Mouse (Mus musculus): Measurements from ENCODE around the gene Pmm1. TPM values are rescaled to one million over a fixed set of nuclear protein-coding genes. Genes with fewer than 3 reads are reported as not detected.

The Pmm1 gene
- total RNA-seq, 2 experiments from 2014 or later: 9.4 to 17.6 TPM

Other genes with a start within 250 kb of the Pmm1 start
- 4.6 and 7.2 TPM in 2 replicates for gene Zc3h7b, start 215.9 kb downstream of the Pmm1 start, total RNA-seq (2015; ENCODE audit: low replicate concordance)
- 1.8 and 3.6 TPM in 2 replicates for gene Zc3h7b, start 215.9 kb downstream of the Pmm1 start, total RNA-seq (2017; ENCODE audit: low replicate concordance)
- 103 and 106 TPM in 2 replicates for gene Rangap1, start 215.4 kb downstream of the Pmm1 start, total RNA-seq (2015; ENCODE audit: low replicate concordance)
- gene Rangap1, start 215.4 kb downstream of the Pmm1 start, total RNA-seq (2017; ENCODE audit: low replicate concordance): 162 and 182 TPM in 2 replicates
- 1.7 and 3.2 TPM in 2 replicates for gene Tef, start 158.5 kb downstream of the Pmm1 start, total RNA-seq (2015; ENCODE audit: low replicate concordance)
- 1.4 and 2.1 TPM in 2 replicates for gene Tef, start 158.5 kb downstream of the Pmm1 start, total RNA-seq (2017; ENCODE audit: low replicate concordance)
- 9.7 and 10.5 TPM in 2 replicates for gene Tob2, start 102.1 kb downstream of the Pmm1 start, total RNA-seq (2015; ENCODE audit: low replicate concordance)
- gene Tob2, start 102.1 kb downstream of the Pmm1 start, total RNA-seq (2017; ENCODE audit: low replicate concordance): 8.7 and 9.4 TPM in 2 replicates
- gene Phf5a, start 89.0 kb downstream of the Pmm1 start, total RNA-seq (2015; ENCODE audit: low replicate concordance): 49.0 and 58.3 TPM in 2 replicates
- 18.6 and 46.0 TPM in 2 replicates for gene Phf5a, start 89.0 kb downstream of the Pmm1 start, total RNA-seq (2017; ENCODE audit: low replicate concordance)
- 44.4 and 51.5 TPM in 2 replicates for gene Aco2, start 88.6 kb downstream of the Pmm1 start, total RNA-seq (2015; ENCODE audit: low replicate concordance)
- gene Aco2, start 88.6 kb downstream of the Pmm1 start, total RNA-seq (2017; ENCODE audit: low replicate concordance): 72.2 and 113 TPM in 2 replicates
- gene Polr3h, start 34.7 kb downstream of the Pmm1 start, total RNA-seq (2015; ENCODE audit: low replicate concordance): 1.1 and 6.7 TPM in 2 replicates
- gene Polr3h, start 34.7 kb downstream of the Pmm1 start, total RNA-seq (2017; ENCODE audit: low replicate concordance): 6.0 and 9.1 TPM in 2 replicates
- not detected in 2 replicates for gene Csdc2, start 24.2 kb downstream of the Pmm1 start, total RNA-seq (2015; ENCODE audit: low replicate concordance)
- gene Csdc2, start 24.2 kb downstream of the Pmm1 start, total RNA-seq (2017; ENCODE audit: low replicate concordance): not detected in 2 replicates
- gene 1700029P11Rik, start 19.6 kb upstream of the Pmm1 start, total RNA-seq (2015; ENCODE audit: low replicate concordance): not detected in 2 replicates
- not detected in 2 replicates for gene 1700029P11Rik, start 19.6 kb upstream of the Pmm1 start, total RNA-seq (2017; ENCODE audit: low replicate concordance)
- gene Xrcc6, start 26.9 kb upstream of the Pmm1 start, total RNA-seq (2015; ENCODE audit: low replicate concordance): 64.9 and 89.3 TPM in 2 replicates
- gene Xrcc6, start 26.9 kb upstream of the Pmm1 start, total RNA-seq (2017; ENCODE audit: low replicate concordance): 104 and 112 TPM in 2 replicates
- gene Desi1, start 72.9 kb upstream of the Pmm1 start, total RNA-seq (2015; ENCODE audit: low replicate concordance): 21.0 and 34.2 TPM in 2 replicates
- gene Desi1, start 72.9 kb upstream of the Pmm1 start, total RNA-seq (2017; ENCODE audit: low replicate concordance): 7.9 and 10.7 TPM in 2 replicates
- gene Snu13, start 86.7 kb upstream of the Pmm1 start, total RNA-seq (2015; ENCODE audit: low replicate concordance): 62.7 and 97.3 TPM in 2 replicates
- gene Snu13, start 86.7 kb upstream of the Pmm1 start, total RNA-seq (2017; ENCODE audit: low replicate concordance): 46.7 and 52.1 TPM in 2 replicates
- gene 4930407I10Rik, start 98.2 kb upstream of the Pmm1 start, total RNA-seq (2015; ENCODE audit: low replicate concordance): not detected in 2 replicates
- gene 4930407I10Rik, start 98.2 kb upstream of the Pmm1 start, total RNA-seq (2017; ENCODE audit: low replicate concordance): not detected in 2 replicates
- gene Mei1, start 109.1 kb upstream of the Pmm1 start, total RNA-seq (2015; ENCODE audit: low replicate concordance): not detected in 2 replicates
- gene Mei1, start 109.1 kb upstream of the Pmm1 start, total RNA-seq (2017; ENCODE audit: low replicate concordance): not detected in 2 replicates
- 2.9 and 12.6 TPM in 2 replicates for gene Ccdc134, start 167.0 kb upstream of the Pmm1 start, total RNA-seq (2015; ENCODE audit: low replicate concordance)
- gene Ccdc134, start 167.0 kb upstream of the Pmm1 start, total RNA-seq (2017; ENCODE audit: low replicate concordance): 5.5 and 5.8 TPM in 2 replicates
- gene Srebf2, start 186.3 kb upstream of the Pmm1 start, total RNA-seq (2015; ENCODE audit: low replicate concordance): 40.7 and 42.9 TPM in 2 replicates
- 36.2 and 43.0 TPM in 2 replicates for gene Srebf2, start 186.3 kb upstream of the Pmm1 start, total RNA-seq (2017; ENCODE audit: low replicate concordance)

Measured in erythroid progenitor cell, adult 5-6 weeks (primary cell).